2 mouse cellular contexts compared by ENCODE assay signal in genomic region chr12:59241031-59241430, GRCm38 (mm10). TPM values are rescaled to one million over a fixed set of nuclear protein-coding genes. Genes with fewer than 3 reads are reported as not detected.
DNase-seq lines count a peak whose midpoint lies in the region; TF ChIP-seq lines count a peak whose summit lies in the region.
"Not testable (repeated sequence)": the region's sequence is repeated elsewhere in the genome, so short reads cannot be mapped to it uniquely, and the experiment has no call there.

No protein-coding gene starts in this region.

- TF ChIP-seq CTCF in MEL (IDR thresholded peaks at IDR 0.05 in 2 of 3, conservative IDR thresholded peaks at IDR 0.05 in 1 of 3; ENCODE audit: control insufficient read depth in 1 of 3, insufficient read depth in 1 of 3, low read depth in 2 of 3, low read length in 3 of 3, poor library complexity in 1 of 3, severe bottlenecking in 1 of 3) = not testable (repeated sequence)

- H3K79me2 ChIP-seq in MEL (ENCODE audit: control insufficient read depth, insufficient read depth, low read length, poor library complexity) = not testable (repeated sequence)

- peak; percentile 64 to 82 for TF ChIP-seq EP300 in MEL (IDR thresholded peaks at IDR 0.05; ENCODE audit: low read depth in 1 of 2, low read length in 2 of 2)

- peak; percentile 75 for DNase-seq in MEL (ENCODE audit: low read depth, low spot score)
- DNase-seq in MEL-GATA-1-ER (ENCODE audit: extremely low read depth, low read depth) = peak; percentile 35

- not testable (repeated sequence) for H3K27ac ChIP-seq in MEL (ENCODE audit: control insufficient read depth, low read depth, low read length)

- TF ChIP-seq RAD21 in MEL (IDR thresholded peaks at IDR 0.05; ENCODE audit: low read depth, low read length) = not testable (repeated sequence)

- H3K4me3 ChIP-seq in MEL (ENCODE audit: control insufficient read depth in 1 of 2, insufficient read depth in 1 of 2, low read depth in 2 of 2, low read length in 2 of 2) = not testable (repeated sequence)

- not testable (repeated sequence) for H3K27me3 ChIP-seq in MEL (ENCODE audit: control insufficient read depth in 1 of 2, insufficient read depth in 2 of 2, low read length in 2 of 2)

- H3K9ac ChIP-seq in MEL (ENCODE audit: control insufficient read depth, low read depth, low read length, poor library complexity, severe bottlenecking) = not testable (repeated sequence)

- not testable (repeated sequence) for TF ChIP-seq POLR2A in MEL (IDR thresholded peaks at IDR 0.05; ENCODE audit: control insufficient read depth in 1 of 2, insufficient read depth in 1 of 2, low read depth in 1 of 2, low read length in 2 of 2, poor library complexity in 1 of 2)

- H3K4me1 ChIP-seq in MEL (ENCODE audit: control insufficient read depth in 1 of 2, insufficient read depth in 2 of 2, low read length in 2 of 2) = not testable (repeated sequence)

- not testable (repeated sequence) for H3K36me3 ChIP-seq in MEL (ENCODE audit: control insufficient read depth in 1 of 2, insufficient read depth in 2 of 2, low read length in 2 of 2)

- not testable (repeated sequence) for H3K9me3 ChIP-seq in MEL (replicated peaks; ENCODE audit: insufficient read depth, low read length)

TF ChIP-seq in MEL, 35 proteins besides CTCF, POLR2A, EP300 and RAD21:
- peak; percentile 34; the same call in 1 of the 2 replicates for TF ChIP-seq MYB (IDR thresholded peaks at IDR 0.05; ENCODE audit: low read depth, low read length)
- peak; percentile 59; the same call in 1 of the 2 replicates for TF ChIP-seq GATA1 (IDR thresholded peaks at IDR 0.05; ENCODE audit: low read depth, low read length)
- peak; percentile 25; the same call in 1 of the 2 replicates for TF ChIP-seq SIN3A (IDR thresholded peaks at IDR 0.05; ENCODE audit: low read length)
- peak; percentile 52 for TF ChIP-seq TAL1 (IDR thresholded peaks at IDR 0.05; ENCODE audit: low read length)
- peak; percentile 77 for TF ChIP-seq TCF12 (IDR thresholded peaks at IDR 0.05; ENCODE audit: low read depth, low read length)
- peak; percentile 60 for TF ChIP-seq ETS1 (IDR thresholded peaks at IDR 0.05; ENCODE audit: low read depth, low read length)

RNA-seq across cellular contexts. Expression of gene Fbxo33, which starts 21.5 kb away (rescaled TPM):
- total RNA-seq in MEL (2012; rRNA removed) = 35.3 and 40.0 TPM in 2 replicates
- polyA plus RNA-seq in MEL (2012; ENCODE audit: insufficient read depth in 1 of 2, insufficient read length in 2 of 2, low read depth in 1 of 2, low replicate concordance in 2 of 2, missing spikeins in 1 of 2) = 10 to 100 TPM in 1 of 2 experiments, not detected in 1; 20.8 TPM
